23 mouse cellular contexts compared by ENCODE assay signal in genomic region chr17:27110072-27110471, GRCm38 (mm10). TPM values are rescaled to one million over a fixed set of nuclear protein-coding genes. Genes with fewer than 3 reads are reported as not detected.
"Had no signal": no experiment of that assay in that cellular context is flagged by ENCODE, and none has a peak within 500 bp of the region (broad histone marks: within the 10 kb centered on the region; RNA-seq: fewer than 3 reads in every experiment).

No protein-coding gene starts in this region.

- H3K4me1 ChIP-seq: limb, embryonic 13.5 days; liver, embryonic 12.5 days; liver, embryonic 15.5 days; lung, embryonic 15.5 days; midbrain, embryonic 15.5 days; neural tube, embryonic 12.5 days; neural tube, embryonic 15.5 days had no signal

- H3K9ac ChIP-seq: limb, embryonic 13.5 days; liver, embryonic 12.5 days; liver, embryonic 15.5 days; lung, embryonic 15.5 days; midbrain, embryonic 15.5 days; neural tube, embryonic 12.5 days; neural tube, embryonic 15.5 days had no signal

- H3K9me3 ChIP-seq: limb, embryonic 10.5 days; limb, embryonic 13.5 days; liver, embryonic 12.5 days; liver, embryonic 15.5 days; lung, embryonic 15.5 days; megakaryocyte, embryonic 14.5 days; midbrain, embryonic 15.5 days; neural tube, embryonic 12.5 days; neural tube, embryonic 15.5 days had no signal

- DNase-seq: kidney, adult 18-20 months; kidney, adult 9 months; kidney, postnatal 14 days; kidney, postnatal 4 days; liver; right cerebral cortex, adult 18-20 months; right cerebral cortex, postnatal 14 days; right cerebral cortex, postnatal 4 days; thymus, adult 2 months; thymus, postnatal 14 days had no signal

- H3K27ac ChIP-seq: limb, embryonic 10.5 days; limb, embryonic 13.5 days; liver, embryonic 12.5 days; liver, embryonic 15.5 days; lung, embryonic 15.5 days; midbrain, embryonic 15.5 days; neural tube, embryonic 12.5 days; neural tube, embryonic 15.5 days; stomach, postnatal 0 days had no signal

- H3K27me3 ChIP-seq: limb, embryonic 13.5 days; liver, embryonic 12.5 days; liver, embryonic 15.5 days; lung, embryonic 15.5 days; midbrain, embryonic 15.5 days; neural tube, embryonic 12.5 days; neural tube, embryonic 15.5 days had no signal

- H3K4me2 ChIP-seq: limb, embryonic 13.5 days; liver, embryonic 12.5 days; liver, embryonic 15.5 days; lung, embryonic 15.5 days; midbrain, embryonic 11.5 days; midbrain, embryonic 15.5 days; neural tube, embryonic 12.5 days; neural tube, embryonic 15.5 days had no signal

- H3K4me3 ChIP-seq: limb, embryonic 10.5 days; limb, embryonic 13.5 days; liver, embryonic 12.5 days; liver, embryonic 15.5 days; lung, embryonic 15.5 days; megakaryocyte, embryonic 14.5 days; midbrain, embryonic 15.5 days; neural tube, embryonic 12.5 days; neural tube, embryonic 15.5 days had no signal

- H3K36me3 ChIP-seq: liver, embryonic 15.5 days; lung, embryonic 15.5 days; midbrain, embryonic 15.5 days; neural tube, embryonic 12.5 days; neural tube, embryonic 15.5 days had no signal

- ATAC-seq: inflammation-experienced regulatory T-cells, adult 6 months; intestine, embryonic 16.5 days; liver, embryonic 12.5 days; midbrain, embryonic 15.5 days had no signal

RNA-seq across cellular contexts. Expression of gene Ip6k3, which starts 57.5 kb away (rescaled TPM):
- polyA plus RNA-seq: inflammation-experienced regulatory T-cells, adult 6 months; limb, embryonic 10.5 days had no signal
